Mouse (Mus musculus): ENCODE results near the gene Wdr5. TPM values are rescaled to one million over a fixed set of nuclear protein-coding genes. Genes with fewer than 3 reads are reported as not detected.

Wdr5 gene
- 10 to 100 TPM; 31.3 to 42.8 (median 36.3) TPM for total RNA-seq (2022)

DNA sequence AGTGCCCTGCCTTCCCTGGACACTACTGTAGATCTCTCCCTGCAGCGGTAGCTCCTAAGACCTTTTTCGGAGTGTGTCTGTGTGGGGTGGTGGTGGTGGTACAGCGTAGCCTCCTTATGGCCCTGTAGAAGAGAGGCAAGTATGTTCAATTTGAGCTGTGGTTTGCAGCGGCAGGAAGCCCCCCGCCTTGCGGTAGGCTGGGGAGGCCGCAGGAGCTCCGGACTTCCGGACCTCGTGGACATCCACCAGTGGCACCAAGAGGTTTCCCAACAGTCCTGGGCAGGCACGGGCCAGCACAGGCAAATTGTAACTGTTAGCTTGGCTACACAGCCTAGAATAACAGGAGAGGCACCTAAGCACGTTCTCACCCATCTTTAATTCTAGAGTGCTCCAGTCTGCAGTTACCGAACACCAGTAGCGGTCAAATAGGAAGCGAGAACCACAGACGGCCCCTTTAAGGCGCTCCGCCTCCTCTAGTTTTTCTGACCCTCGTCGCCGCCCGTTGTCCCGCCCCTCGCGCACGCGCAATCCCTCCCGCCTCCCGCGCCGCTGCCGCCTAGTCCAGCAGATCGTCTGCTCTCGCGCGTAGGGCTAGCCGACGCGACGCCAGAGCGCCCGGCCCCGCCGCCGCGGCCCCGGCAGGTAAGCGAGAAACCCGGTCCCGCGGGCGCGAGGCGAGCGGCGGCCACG is at the start of gene Wdr5:
Gene Wdr5 (plus strand): TSS at position 519 of the 690 bp plus-strand sequence.
- DNase-seq, result peak; percentile 92

- no peak for DNase-seq
Observed at GRCm38 (mm10) chr2:27469292-27469990, 45.5 kb upstream of the Wdr5 start.

GRCm38 (mm10) chr2:27469991-27470355 is 45.0 kb upstream of the Wdr5 start:
- no peak for DNase-seq

- DNase-seq, result no peak
Observed at GRCm38 (mm10) chr2:27470535-27470934, 44.4 kb upstream of the Wdr5 start.

GRCm38 (mm10) chr2:27471170-27471584 is 43.8 kb upstream of the Wdr5 start:
- no peak for DNase-seq

DNA sequence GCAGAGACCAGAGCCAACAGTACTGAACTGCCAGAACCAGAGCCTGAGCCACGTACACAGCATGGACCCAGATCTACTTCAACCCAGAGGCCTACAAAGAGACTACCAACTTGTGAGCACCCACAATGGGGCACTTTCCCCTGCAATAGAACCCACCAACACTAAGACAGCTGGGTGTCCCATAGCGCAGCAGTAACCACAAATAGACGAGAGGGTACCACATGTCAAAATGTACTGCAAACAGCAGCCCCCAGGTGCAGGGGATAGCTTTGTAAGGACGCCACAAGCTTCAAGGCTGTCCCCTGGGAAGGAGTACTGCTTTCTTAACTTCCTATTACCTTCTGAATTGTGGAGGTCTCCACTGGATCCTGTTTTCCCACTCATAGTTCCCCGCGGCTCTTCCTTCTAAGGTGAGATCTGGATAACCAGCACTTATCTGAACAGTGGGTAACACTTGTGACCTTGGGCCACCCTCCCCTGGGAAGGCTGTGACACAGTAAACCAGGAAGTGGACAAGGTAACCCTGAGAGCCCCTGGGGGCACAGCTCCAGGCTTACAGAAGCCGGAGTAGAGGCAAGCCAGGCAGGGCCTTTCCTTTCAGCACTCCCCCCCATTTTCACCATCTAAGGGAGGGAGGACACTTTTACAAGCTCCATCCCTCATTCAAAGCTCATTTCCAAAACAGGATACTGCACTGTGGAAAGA is 41.7 kb upstream of the Wdr5 start:
- DNase-seq, result no peak

- no peak for DNase-seq
Observed at GRCm38 (mm10) chr2:27473911-27474310, 41.0 kb upstream of the Wdr5 start.

DNA sequence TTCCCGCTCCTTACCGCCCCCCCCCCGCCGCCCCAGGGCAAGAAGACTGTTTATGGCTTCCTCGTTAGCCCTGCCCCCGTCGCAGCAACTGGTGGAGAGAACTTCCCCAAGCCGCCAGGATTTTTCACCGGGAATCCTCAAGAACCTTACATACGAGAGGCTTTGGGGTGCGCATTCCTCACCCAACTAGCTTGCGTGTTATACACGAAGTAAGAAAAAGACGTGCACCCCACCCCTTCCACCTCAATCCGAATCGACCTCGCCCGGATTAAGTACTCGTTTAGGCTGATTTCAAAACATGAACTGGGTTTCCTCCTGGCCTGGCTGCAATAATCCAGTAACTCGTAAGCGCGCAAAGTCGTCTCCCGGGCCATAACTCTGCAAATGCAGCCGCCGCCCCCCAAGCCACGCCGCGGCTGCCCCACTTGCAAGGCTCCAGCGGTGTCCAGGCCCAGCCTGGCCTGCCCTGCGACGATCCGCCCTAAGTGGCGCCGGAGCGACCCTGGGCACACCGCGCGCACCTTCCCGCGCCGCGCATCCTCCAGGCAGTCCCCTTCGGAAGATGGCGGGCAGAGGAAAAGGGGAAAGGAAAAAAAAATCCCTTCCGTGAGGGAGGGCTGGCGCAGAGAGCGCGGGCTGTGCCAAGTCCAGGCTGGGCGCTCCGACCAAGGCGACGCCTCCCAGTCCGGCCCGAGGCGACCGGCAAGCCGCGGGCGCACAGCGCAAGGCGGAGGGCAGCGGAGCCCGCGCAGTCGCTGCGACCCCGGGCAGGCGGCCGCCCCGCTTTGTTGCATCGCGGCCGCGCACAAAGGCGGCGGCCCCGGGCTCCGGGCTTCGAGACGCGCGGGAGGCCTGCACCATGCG is 40.1 kb upstream of the Wdr5 start:
- DNase-seq, result no peak

DNA sequence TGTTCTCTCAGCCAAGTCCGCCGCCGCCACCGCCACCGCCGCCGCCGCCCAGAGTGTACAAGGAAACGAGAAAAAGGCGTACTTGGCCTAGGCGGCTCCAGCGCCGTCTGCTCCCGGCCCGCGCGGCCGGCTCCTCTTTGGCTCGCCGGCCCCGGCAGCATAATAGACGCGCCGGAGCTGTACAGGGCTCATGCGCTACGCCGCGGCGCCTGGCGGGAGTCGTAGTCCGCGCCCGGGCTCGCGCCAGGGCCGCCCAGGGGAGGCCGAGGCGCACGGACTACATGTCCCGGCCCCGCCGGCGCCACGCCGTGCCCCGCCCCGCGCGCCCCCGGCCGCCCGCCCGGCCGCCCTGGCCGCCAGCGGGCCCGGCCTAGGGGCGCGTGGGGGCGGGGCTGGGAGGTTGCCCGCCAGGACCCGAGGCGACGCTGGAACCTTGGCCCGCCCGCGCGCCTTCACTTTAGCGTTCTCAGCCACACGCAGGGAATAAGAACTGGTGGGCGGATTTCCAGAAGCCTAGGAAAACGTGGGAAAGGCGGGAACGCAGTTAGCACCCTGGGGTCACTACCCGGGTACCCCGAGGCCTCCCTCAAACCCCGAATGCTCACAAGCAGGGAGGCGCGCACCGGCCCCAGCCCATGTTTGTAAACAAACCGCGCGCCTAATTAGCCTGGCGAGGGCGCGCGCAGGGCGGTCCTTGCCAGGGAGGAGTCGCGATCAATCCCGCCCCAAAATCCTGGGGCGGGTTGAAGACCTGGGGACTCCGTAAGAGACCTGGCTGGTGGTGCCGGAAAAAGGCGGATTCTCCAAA is 39.3 kb upstream of the Wdr5 start:
- DNase-seq, result peak; percentile 91

- no peak for DNase-seq
Observed at GRCm38 (mm10) chr2:27476303-27477192, 38.4 kb upstream of the Wdr5 start.

- no peak for DNase-seq
Observed at GRCm38 (mm10) chr2:27479821-27480220, 35.1 kb upstream of the Wdr5 start.

DNA sequence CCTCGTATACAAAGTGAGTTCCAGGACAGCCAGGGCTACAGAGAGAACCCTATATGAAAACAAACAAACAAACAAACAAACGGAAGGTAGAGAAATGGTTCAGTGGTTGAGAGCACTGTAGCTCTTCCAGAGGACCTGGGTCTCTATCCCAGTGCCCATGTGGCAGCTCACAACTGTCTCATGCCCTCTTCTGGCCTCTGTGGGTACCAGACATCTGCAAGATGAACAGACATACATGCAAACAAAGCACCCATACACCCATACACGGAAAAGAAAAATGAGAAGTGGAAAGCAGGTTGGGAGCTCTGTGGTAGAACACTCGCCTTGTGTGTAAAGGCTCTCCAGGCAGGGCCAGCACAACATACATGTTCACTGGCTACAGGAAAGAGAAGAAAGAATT is 34.6 kb upstream of the Wdr5 start:
- no peak for DNase-seq

- no peak for DNase-seq
Observed at GRCm38 (mm10) chr2:27482265-27482861, 32.6 kb upstream of the Wdr5 start.

DNA sequence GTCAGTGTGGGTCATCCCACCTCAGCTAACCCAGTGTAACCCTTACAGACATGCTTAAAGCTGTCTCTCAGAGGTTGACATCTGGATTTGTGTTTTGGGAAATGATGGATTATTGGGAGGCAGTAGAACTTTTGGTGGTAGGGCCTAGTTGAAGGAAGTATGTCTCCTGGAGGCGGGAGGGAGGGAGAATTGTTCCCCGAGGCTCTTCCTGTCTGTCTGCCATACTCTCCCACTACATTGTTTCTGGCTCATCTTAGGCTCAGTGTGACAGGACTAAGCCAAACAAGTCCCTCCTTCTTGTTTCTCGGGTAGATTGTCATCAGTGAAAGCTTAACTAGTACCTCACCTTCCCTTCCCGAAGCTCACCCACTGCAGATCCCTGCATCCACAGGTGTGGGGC is 28.2 kb upstream of the Wdr5 start:
- no peak for DNase-seq

GRCm38 (mm10) chr2:27487336-27488049 is 27.5 kb upstream of the Wdr5 start:
- DNase-seq, result no peak

- DNase-seq, result no peak
Observed at GRCm38 (mm10) chr2:27488362-27488761, 26.6 kb upstream of the Wdr5 start.

GRCm38 (mm10) chr2:27490939-27491338 is 24.0 kb upstream of the Wdr5 start:
- DNase-seq, result no peak

DNA sequence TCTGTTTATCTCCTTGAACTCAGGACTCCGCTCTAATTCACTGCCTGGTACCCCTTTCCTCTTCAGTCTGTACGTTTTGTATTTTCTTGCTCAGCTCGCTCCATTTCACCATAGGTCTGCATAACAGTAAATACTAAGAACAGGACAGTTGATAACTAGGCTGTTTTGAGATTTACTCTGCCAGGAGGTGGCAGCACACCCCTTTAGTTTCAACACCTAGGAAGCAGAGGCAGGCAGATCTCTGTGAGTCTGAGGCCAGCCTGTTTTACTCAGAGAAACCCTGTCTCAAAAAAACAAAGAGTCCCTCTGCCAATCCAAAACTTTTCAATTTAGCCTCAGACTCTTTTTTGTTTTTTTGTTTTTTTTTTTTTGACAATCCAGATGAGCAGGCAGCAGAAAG is 21.0 kb upstream of the Wdr5 start:
- no peak for DNase-seq

DNA sequence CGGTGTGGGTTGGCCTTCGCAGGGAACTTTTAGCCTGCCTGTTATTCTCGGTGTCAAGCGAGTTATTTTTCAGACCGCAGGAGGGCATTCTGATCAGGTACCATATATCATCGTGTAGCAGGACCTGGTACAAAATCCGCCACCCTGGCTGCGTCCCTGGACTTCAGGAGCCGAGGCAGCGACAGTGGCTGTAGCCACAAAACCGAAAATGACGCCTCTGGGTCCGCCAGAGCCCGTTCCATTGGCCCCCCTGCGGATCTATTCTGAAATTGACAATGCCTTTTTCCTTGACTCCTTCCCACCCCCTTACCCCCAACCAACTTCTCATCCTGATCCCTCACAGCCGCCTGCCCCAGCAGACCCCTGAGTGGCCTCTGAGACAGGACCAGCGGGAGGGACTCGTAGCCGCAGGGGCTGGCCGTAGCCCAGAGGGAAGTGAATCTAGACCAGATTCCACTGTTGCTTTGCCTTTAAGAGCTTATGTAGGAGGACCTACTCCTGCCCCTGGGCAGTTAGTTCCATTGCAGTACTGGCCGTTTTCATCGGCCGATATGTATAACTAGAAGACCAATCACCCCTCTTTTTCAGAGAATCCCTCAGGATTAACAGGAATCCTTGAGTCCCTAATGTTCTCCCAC is 18.4 kb upstream of the Wdr5 start:
- DNase-seq, result no peak
